Mouse (Mus musculus): ENCODE measurements at regions not wholly inside any gene's neighbourhood (a gene's known extent, or its start where the extent isn't known, plus 50 kb on each side); places are given as distances from the start of the nearest gene placed in this dataset.

GRCm38 (mm10) chr2:133614672-133615071, 62.7 kb downstream of the Bmp2 start:
- peak; percentile 74 for DNase-seq (ENCODE audit: extremely low spot score)

- no peak for DNase-seq (ENCODE audit: extremely low spot score)
These were observed 63.3 kb downstream of the Bmp2 start for GRCm38 (mm10) chr2:133615299-133615698.

- DNase-seq (ENCODE audit: extremely low spot score) = no peak
These were observed 65.4 kb downstream of the Bmp2 start for GRCm38 (mm10) chr2:133617317-133617835.

- no peak for DNase-seq (ENCODE audit: extremely low spot score)
These were observed 70.6 kb downstream of the Bmp2 start for GRCm38 (mm10) chr2:133622523-133622922.

GRCm38 (mm10) chr2:133625542-133625941, 73.6 kb downstream of the Bmp2 start:
- no peak for DNase-seq (ENCODE audit: extremely low spot score)

- no peak for DNase-seq (ENCODE audit: extremely low spot score)
These were observed 76.9 kb downstream of the Bmp2 start for GRCm38 (mm10) chr2:133628874-133629273.

- DNase-seq (ENCODE audit: extremely low spot score) = peak; percentile 45
These were observed 83.5 kb downstream of the Bmp2 start for GRCm38 (mm10) chr2:133635434-133635833.

GRCm38 (mm10) chr2:133649874-133650481, 98.0 kb downstream of the Bmp2 start:
- DNase-seq (ENCODE audit: extremely low spot score) = no peak

GRCm38 (mm10) chr2:133666331-133667054, 114.5 kb downstream of the Bmp2 start:
- no peak for DNase-seq (ENCODE audit: extremely low spot score)

GRCm38 (mm10) chr2:133667055-133667395, 115.1 kb downstream of the Bmp2 start:
- no peak for DNase-seq (ENCODE audit: extremely low spot score)

GRCm38 (mm10) chr2:133669821-133670220, 117.9 kb downstream of the Bmp2 start:
- DNase-seq (ENCODE audit: extremely low spot score) = no peak

- DNase-seq (ENCODE audit: extremely low spot score) = no peak
These were observed 119.6 kb downstream of the Bmp2 start for GRCm38 (mm10) chr2:133671528-133671927.

GRCm38 (mm10) chr2:133684367-133684766, 132.4 kb downstream of the Bmp2 start:
- no peak for DNase-seq (ENCODE audit: extremely low spot score)

GRCm38 (mm10) chr2:133688121-133688787, 136.3 kb downstream of the Bmp2 start:
- DNase-seq (ENCODE audit: extremely low spot score) = no peak

GRCm38 (mm10) chr2:133688788-133689155, 136.8 kb downstream of the Bmp2 start:
- no peak for DNase-seq (ENCODE audit: extremely low spot score)

GRCm38 (mm10) chr2:133708735-133709584, 157.0 kb downstream of the Bmp2 start:
- DNase-seq (ENCODE audit: extremely low spot score) = no peak

GRCm38 (mm10) chr2:133716243-133716642, 164.3 kb downstream of the Bmp2 start:
- no peak for DNase-seq (ENCODE audit: extremely low spot score)

- DNase-seq (ENCODE audit: extremely low spot score) = no peak
These were observed 165.1 kb downstream of the Bmp2 start for GRCm38 (mm10) chr2:133717076-133717475.

- DNase-seq (ENCODE audit: extremely low spot score) = no peak
These were observed 172.4 kb downstream of the Bmp2 start for GRCm38 (mm10) chr2:133724310-133724709.

GRCm38 (mm10) chr2:133724757-133725156, 172.8 kb downstream of the Bmp2 start:
- no peak for DNase-seq (ENCODE audit: extremely low spot score)

GRCm38 (mm10) chr2:133734469-133735225, 182.7 kb downstream of the Bmp2 start:
- no peak for DNase-seq (ENCODE audit: extremely low spot score)

All from embryo, embryonic 9.5 days (tissue).